ENCODE assay signal across 15 mouse cellular contexts in the genomic region with DNA sequence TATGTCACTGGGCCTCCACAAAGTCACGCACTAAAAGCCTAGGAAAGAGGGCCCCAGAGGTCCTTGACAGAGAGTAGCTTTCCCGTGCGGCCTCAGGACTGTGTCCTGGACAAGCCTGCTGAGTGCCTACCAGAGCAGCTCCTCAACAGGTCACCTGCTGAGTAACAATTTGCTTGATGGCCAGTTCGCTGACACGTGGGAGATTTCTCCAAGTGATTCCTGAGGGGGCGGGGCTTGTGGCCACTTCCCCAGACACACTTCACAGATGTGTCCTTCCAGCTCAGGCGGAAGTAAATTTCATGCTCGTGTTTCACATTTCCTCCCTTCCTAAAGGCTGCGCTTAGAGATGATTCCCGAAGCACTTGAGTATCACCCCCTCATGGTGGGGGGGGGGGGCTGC.
A peak's percentile ranks its signal among the peaks of the same experiment; 100 is the strongest.
DNase-seq lines count a peak whose midpoint lies in the region; ATAC-seq and TF ChIP-seq lines count a peak whose summit lies in the region.
"Had no signal": no experiment of that assay in that cellular context is flagged by ENCODE, and none has a peak within 500 bp of the region (broad histone marks: within the 10 kb centered on the region; RNA-seq: fewer than 3 reads in every experiment).

No protein-coding gene starts in this region.

- no peaks in the 10 kb centered on the region for H3K36me3 ChIP-seq in heart, embryonic 13.5 days
- no peaks in the 10 kb centered on the region for H3K36me3 ChIP-seq in kidney, postnatal 0 days (ENCODE audit: insufficient read depth, low read length)
- H3K36me3 ChIP-seq in midbrain, embryonic 15.5 days (replicated peaks) = no peaks in the 10 kb centered on the region
- H3K36me3 ChIP-seq in midbrain, embryonic 10.5 days = no peaks in the 10 kb centered on the region
- H3K36me3 ChIP-seq: forebrain, embryonic 15.5 days; G1E; neural tube, embryonic 15.5 days had no signal

- no peaks in the 10 kb centered on the region for H3K9me3 ChIP-seq in heart, embryonic 13.5 days
- no peaks in the 10 kb centered on the region for H3K9me3 ChIP-seq in kidney, postnatal 0 days (replicated peaks; ENCODE audit: low read length)
- H3K9me3 ChIP-seq in midbrain, embryonic 15.5 days = no peaks in the 10 kb centered on the region
- H3K9me3 ChIP-seq in midbrain, embryonic 10.5 days (replicated peaks) = no peaks in the 10 kb centered on the region
- H3K9me3 ChIP-seq: forebrain, embryonic 15.5 days; neural tube, embryonic 15.5 days had no signal

- H3K27ac ChIP-seq in heart, embryonic 13.5 days (replicated peaks) = no peak overlapping the region
- H3K27ac ChIP-seq in kidney, postnatal 0 days = no peak overlapping the region
- H3K27ac ChIP-seq in midbrain, embryonic 15.5 days = peak overlapping the region; percentile 52; the same call in 1 of the 2 replicates
- H3K27ac ChIP-seq in midbrain, embryonic 10.5 days (replicated peaks) = no peak overlapping the region
- H3K27ac ChIP-seq: forebrain, embryonic 15.5 days had no signal

- H3K9ac ChIP-seq in heart, embryonic 13.5 days = no peak overlapping the region
- no peak overlapping the region for H3K9ac ChIP-seq in kidney, postnatal 0 days (ENCODE audit: low read depth, low read length)
- no peak overlapping the region for H3K9ac ChIP-seq in midbrain, embryonic 15.5 days
- H3K9ac ChIP-seq: forebrain, embryonic 15.5 days; neural tube, embryonic 15.5 days had no signal

- H3K4me2 ChIP-seq in heart, embryonic 13.5 days = peak overlapping the region; percentile 4; the same call in 1 of the 2 replicates
- H3K4me2 ChIP-seq in kidney, postnatal 0 days (ENCODE audit: low read length) = no peak overlapping the region
- no peak overlapping the region for H3K4me2 ChIP-seq in midbrain, embryonic 15.5 days
- H3K4me2 ChIP-seq: forebrain, embryonic 15.5 days; neural tube, embryonic 15.5 days had no signal

- 34% methylated on average over 10 of the region's 10 CpGs for WGBS in heart, embryonic 13.5 days
- WGBS in kidney, postnatal 0 days = 35% methylated on average over 10 of the region's 10 CpGs
- WGBS in midbrain, embryonic 15.5 days = 53% methylated on average over 10 of the region's 10 CpGs
- WGBS in midbrain, embryonic 10.5 days = 53% methylated on average over 10 of the region's 10 CpGs

- intact Hi-C loops in heart, postnatal 10 days (cut with DNase I) = no loop called here

- H3K4me3 ChIP-seq in heart, embryonic 13.5 days = no peak overlapping the region
- no peak overlapping the region for H3K4me3 ChIP-seq in kidney, postnatal 0 days (replicated peaks; ENCODE audit: low read depth, low read length)
- H3K4me3 ChIP-seq in midbrain, embryonic 15.5 days = no peak overlapping the region
- no peak overlapping the region for H3K4me3 ChIP-seq in midbrain, embryonic 10.5 days
- H3K4me3 ChIP-seq: forebrain, embryonic 15.5 days; neural tube, embryonic 15.5 days had no signal

- TF ChIP-seq CTCF in kidney, postnatal 0 days (IDR thresholded peaks at IDR 0.05; ENCODE audit: low read depth) = no peak

- peaks cover 18% of the 10 kb centered on the region for H3K4me1 ChIP-seq in heart, embryonic 13.5 days
- peaks cover 5% of the 10 kb centered on the region; the same call in 1 of the 2 replicates for H3K4me1 ChIP-seq in kidney, postnatal 0 days (replicated peaks; ENCODE audit: insufficient read depth, low read length)
- peaks cover 33% of the 10 kb centered on the region for H3K4me1 ChIP-seq in midbrain, embryonic 15.5 days
- H3K4me1 ChIP-seq in midbrain, embryonic 10.5 days = peaks cover 29% of the 10 kb centered on the region

- H3K27me3 ChIP-seq in heart, embryonic 13.5 days (replicated peaks) = peaks cover 23% of the 10 kb centered on the region
- no peaks in the 10 kb centered on the region for H3K27me3 ChIP-seq in kidney, postnatal 0 days (ENCODE audit: insufficient read depth, low read length)
- no peaks in the 10 kb centered on the region for H3K27me3 ChIP-seq in midbrain, embryonic 15.5 days (replicated peaks)
- peaks cover 6% of the 10 kb centered on the region; the same call in 1 of the 2 replicates for H3K27me3 ChIP-seq in midbrain, embryonic 10.5 days (ENCODE audit: low read depth, poor library complexity, severe bottlenecking)
- H3K27me3 ChIP-seq: forebrain, embryonic 15.5 days; neural tube, embryonic 15.5 days had no signal

- no peak for ATAC-seq in heart, embryonic 13.5 days (ENCODE audit: extremely low read depth, insufficient number of reproducible peaks, low FRiP score, low TSS enrichment)
- ATAC-seq in kidney, postnatal 0 days (replicated peaks; ENCODE audit: low FRiP score, low read depth) = peak; percentile 13; the same call in 1 of the 2 replicates
- ATAC-seq in midbrain, embryonic 15.5 days (replicated peaks) = no peak
- ATAC-seq in erythroid progenitor cell, adult 5-6 weeks (replicated peaks; ENCODE audit: low FRiP score, poor library complexity, severe bottlenecking) = no peak
- ATAC-seq: forebrain, embryonic 15.5 days; intestine, embryonic 16.5 days had no signal

- no peak for DNase-seq in heart, postnatal 10 days
- no peak for DNase-seq in kidney, postnatal 0 days (ENCODE audit: low spot score)
- DNase-seq in kidney, adult 18-20 months = no peak
- DNase-seq in midbrain, embryonic 10.5 days (ENCODE audit: low spot score) = no peak
- DNase-seq: heart, adult 11 months; liver; lung, adult 2 months; thymus, adult 2 months had no signal
